Mouse (Mus musculus): ENCODE data around the gene Gsk3a.

- TF ChIP-seq CTCF (IDR thresholded peaks at IDR 0.05; ENCODE audit: borderline replicate concordance, insufficient read depth, low read depth, low read length): no peak
- no peak for TF ChIP-seq POLR2A (IDR thresholded peaks at IDR 0.05; ENCODE audit: borderline replicate concordance, insufficient read depth, low read length)
These were observed 7.1 kb upstream of the Gsk3a start for GRCm38 (mm10) chr7:25244562-25245369.
